Mouse (Mus musculus) retina, postnatal 7 days (tissue): ENCODE measurements around the gene Tmem44.

Experiments
- DNase-seq: peaks from one replicate; pipeline ENCODE4 v3.0.0-alpha.2; 2012; ENCODE audit warnings: low read depth, low spot score

The Tmem44 gene

DNA sequence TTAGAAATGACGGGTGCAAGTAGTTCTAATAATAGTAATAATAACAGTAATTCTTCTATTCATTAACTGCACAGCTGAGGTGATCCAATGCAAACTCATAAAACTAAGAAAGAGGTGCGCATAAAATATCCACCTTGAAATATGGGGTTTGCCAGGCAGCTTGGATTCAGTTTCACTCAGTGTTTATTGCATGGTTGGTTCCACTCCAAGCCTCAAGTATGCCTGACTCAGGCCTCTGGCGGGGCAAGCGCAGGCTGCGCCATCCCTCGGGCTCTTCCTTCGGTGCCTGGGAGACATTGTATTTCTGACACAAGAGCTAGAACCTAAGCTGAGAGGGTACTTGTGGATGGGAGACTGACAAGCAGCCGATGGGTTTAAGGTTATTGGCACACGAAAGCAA lies 32.0 kb downstream of the Tmem44 start:
- no peak for DNase-seq

DNA sequence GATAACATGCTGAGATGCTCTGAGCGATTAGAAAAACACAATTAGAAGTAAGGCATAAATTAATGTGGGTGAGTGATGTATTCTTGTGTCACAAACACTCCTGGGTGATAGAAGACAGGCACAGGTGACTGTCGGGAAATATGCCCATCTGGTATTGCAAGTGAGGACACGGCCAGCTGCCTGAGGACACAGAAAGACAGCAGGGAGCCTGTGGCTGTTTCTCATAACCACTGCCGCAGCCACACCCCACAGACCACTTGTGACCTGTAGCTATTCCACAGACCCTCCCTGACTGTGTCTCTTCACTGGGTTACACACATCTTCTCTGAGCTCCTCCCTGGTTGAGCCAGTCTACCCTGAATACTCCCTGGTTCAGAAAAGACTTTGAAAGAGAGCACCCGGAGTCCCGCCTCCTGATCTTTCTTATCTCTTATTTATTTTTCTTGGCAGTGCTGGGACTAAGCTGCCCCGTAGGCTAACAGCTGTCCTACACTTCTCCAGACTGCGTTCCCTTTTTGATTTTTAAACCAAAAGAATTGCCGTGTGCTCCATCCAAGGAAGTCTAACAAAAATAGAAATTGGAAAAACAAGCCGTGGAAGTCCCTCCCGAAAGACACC lies 32.9 kb downstream of the Tmem44 start:
- no peak for DNase-seq

DNA sequence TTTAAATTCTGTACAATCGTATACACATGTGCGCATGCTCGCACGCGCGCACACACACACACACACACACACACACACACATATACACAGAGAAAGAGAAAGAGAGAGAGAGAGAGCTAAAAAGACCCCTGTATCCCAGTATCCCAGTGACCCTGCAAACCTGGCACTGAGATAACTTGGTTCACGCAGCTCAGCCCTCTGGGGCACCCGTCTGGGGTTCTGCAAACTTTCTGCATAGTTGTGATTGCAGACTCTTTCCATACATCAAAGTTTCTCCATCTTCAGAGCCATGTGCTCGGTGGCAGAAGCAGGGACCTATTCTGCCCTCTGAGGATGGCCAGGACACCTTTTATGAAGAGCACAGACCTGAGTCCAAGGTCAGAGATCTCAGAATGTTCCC lies 33.6 kb downstream of the Tmem44 start:
- DNase-seq = no peak

DNA sequence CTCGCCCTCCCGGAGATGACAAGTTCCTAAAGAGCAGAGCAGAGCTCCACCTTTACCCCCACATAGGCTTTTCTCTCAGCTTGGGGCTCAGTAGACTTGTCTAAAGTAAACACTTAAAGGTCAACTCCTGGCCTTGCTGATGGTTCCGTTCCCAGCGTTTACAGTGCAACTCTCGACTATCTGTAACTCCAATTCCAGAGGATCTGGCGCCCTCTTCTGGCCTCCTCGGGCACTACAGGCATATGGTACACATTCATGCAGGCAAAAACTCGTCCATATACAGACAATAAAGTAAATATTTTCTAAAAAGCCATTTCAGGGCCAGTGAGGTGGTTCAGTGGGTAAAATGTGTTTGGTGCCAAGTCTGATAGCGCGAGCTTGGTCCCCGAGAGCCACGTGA lies 35.2 kb downstream of the Tmem44 start:
- DNase-seq = no peak

DNA sequence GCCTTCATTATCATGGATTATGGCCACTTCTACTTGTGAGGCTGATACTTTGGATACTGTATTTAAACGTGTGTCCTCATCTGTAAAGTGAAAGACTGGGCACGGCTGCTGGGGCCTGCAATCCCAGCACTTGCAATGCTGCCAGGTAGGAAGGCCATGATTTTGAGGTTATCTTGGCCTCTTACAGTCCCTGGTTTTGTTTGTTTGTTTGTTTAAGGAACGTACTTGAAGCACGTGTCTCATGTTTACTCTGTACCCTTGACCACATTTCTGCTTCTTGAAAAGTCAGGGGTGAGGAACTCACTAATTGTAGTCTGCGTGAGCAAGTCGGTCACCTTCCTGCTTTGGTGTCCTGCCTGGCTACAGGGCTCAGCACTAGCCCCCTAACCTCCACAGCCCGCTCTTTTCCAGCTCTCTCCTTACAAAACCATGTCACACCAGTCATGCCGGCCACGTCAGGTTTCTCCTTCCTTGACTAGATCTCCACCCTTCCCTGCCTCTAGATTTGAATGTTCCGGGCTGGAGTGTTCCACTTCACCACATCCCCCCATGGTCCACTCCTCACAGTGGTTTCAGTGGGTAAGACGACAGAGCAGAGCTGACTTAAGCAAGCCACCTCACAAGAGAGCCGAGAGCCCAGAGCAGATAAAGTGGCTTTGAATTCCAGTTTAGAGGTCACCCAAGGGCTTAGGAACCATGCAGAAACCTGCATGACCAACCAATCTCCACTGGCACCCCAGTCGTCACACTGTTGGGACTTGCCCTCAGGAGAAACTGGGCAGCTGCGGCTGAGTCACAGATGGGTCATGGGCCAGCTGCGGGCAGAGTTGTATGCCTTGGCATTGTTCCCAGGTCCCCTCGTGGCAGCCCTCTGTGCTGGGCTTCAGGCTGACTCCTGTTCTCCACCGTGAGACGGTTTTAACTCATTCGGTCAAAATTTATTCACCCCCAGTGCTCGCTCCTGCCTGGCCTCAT lies 37.3 kb downstream of the Tmem44 start:
- no peak for DNase-seq

DNA sequence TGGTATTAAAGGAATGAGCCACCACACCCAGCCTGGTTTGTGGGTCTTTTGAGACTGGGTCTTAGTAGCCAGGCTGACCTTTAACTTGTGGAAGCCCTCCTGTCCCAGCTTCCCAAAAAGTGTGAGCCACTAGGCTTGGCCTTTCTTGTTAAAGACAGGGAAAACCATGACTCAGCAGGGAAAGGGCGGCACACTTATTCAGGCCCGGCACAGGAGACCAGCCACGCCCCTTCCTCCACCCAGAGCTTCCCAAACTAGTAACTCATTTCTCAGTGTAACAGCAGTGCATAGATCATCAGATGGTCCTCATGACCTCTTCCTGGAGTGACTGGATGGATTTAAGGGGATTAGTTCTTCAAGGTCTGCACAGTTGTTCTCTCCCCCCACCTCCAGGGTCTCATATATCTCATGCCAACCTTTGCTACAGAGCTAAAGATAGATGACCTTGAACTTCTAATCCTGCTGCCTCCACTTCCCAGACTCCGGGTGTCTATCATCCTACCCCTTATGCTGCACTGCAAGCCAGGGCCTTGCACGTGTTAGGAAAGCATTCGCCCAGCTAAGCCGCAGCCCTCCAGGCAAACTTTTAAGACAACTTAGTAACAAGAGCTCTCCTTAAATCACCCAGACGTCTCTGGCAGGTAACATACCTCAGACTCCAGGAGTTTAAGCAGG lies 38.1 kb downstream of the Tmem44 start:
- no peak for DNase-seq

DNA sequence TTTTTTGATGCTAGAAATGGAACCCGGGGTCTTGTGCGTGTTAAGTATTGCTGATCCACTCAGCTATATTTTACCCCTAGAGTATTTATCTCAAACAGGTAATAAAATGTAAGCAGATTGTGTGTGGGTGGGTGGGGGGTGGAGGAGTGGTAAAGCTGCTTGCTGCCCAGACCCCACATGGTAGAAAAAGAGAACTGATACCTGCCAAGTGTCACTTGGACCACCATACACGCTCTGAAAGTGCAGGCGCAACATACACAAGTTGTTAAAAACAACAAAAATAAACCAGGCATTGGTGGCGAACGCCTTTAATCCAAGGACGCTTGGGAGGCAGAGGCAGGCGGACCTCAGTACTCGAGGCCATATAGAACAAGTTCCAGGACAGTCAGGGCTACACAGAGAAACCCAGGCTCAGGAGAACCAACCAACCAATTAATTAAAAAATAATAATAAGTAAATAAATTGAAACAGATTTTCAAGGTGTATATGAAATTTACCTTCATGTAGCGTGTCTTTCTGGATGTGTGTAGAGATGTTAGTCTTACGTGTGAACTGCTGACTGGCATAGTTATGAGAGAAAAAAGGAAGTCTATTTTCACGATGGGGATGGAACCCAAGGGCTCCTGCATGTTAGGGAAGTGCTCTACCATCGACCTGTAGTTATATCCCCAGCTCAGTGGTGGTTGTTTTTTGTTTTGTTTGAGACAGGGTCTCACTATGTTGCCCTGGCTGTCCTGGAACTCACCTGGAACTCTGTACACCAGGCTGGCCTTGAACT lies 38.9 kb downstream of the Tmem44 start:
- DNase-seq = no peak

DNA sequence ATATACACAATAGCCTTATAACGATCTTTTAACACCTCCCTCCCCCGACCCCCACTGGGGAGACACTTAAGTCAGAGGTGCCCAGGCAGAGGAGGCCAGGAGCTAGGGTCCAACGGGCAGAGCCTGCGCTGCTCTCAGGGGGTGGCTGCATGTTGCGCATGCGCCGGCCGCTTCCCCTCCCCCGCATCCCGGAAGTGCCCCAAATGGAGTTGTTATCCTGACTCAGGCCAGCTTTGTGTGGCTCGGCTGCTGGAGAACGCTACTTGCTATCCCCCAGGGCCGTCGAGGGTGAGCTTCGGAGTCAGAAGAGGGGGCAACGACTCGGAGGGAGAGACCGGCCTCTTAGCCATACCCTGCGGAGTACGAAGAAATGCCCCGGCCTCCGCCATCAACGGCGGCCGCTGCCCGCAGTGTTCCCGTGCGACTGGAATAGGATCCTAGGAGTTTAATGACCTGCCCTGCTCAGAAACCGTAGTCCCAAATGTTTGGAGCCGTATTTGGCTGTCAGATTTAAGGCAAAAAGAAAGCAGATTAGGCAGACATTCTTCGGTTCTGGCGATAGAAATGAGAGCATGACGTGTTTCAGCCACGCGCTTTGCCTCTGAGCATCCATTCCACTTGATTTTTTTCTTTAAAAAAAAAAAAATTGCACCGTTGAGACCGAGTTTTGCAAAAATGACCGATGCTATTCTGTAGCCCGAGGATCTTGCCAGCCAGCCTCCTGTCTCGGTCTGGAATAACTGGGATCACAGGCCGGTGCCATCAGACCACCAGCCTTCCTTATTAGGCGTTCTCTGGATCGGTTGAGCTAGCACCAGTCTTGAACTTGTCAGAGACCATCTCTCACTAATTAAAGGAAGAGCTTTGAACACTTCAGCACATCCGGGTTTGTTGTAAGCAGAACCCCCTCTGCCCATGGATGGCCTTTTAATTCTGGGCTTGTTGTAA lies 39.9 kb downstream of the Tmem44 start:
- DNase-seq = peak; percentile 74

DNA sequence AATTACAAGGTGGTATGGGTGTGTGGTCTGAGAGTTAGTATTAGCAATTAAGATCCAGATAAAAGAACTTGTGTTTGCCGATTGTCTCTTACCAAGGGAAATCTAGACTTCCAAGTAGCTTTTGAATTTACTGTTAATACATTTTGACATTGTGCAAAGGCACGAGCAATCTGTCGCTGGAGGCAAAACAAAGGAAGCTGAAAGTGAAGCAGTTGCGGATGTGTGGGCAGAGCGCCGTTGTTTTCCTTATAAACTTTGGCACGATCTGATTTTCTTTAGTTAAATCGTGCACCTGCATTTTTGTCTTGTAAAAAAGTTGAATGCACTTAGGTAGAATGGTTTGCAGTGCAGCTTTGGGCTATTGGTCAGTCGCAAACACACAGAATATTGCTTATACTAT lies 40.6 kb downstream of the Tmem44 start:
- no peak for DNase-seq

DNA sequence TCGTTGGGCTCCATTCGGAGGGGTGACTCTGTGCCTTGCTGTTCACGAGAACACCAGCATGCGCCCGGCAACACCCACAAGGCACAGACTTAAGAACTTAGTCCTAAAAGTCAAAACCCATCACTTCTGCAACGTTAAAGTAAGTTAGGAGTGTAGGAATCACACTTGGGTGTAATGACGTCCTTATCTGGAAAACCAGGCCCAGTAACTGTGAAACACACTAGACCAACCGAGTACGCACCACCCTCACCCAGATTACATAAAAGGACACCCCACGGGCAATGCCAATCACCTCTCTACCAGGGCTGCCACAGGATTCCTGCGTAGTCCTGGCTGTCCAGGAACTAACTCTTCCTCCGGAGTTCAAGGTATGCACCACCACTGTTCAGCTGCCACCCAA lies 41.3 kb downstream of the Tmem44 start:
- no peak for DNase-seq

DNA sequence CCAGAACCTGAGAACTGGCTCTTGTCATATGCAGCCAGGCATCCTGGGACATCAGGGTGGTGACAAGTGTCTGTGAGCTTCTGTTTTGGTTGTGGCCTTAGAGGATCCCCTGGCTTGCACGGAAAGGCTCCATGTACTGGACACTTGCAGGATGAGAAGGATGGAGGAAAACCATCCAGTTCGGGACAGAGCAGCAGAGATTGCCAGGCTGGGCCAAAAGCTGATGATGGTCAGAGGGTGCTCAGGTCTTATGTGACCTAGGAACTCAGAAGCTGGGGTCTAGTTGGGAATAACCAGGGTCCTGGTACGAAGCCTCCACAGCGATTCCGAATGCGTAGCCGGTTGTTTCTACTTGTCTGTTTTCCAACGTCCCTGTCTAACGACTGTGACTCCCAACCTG lies 41.9 kb downstream of the Tmem44 start:
- DNase-seq = no peak

DNA sequence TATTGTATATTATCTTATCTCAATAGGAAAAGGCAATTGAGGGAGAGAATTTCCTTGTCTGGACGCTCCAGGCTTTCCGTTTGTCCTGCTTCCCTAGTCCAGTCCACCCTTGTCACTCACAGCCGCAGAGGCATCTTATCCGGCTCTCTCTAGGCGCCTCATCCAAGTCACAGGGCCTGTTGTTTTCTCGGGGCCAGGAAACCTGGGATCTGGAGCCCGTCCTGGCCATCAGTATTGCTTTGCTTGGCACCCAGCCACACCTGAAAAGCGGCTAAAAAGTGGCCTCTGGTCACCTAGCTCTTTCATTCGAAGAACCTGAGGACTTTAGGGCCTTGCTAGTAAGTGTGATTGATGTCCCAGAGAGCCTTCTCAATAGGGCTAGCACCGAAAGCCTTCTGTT lies 43.5 kb downstream of the Tmem44 start:
- DNase-seq = no peak

DNA sequence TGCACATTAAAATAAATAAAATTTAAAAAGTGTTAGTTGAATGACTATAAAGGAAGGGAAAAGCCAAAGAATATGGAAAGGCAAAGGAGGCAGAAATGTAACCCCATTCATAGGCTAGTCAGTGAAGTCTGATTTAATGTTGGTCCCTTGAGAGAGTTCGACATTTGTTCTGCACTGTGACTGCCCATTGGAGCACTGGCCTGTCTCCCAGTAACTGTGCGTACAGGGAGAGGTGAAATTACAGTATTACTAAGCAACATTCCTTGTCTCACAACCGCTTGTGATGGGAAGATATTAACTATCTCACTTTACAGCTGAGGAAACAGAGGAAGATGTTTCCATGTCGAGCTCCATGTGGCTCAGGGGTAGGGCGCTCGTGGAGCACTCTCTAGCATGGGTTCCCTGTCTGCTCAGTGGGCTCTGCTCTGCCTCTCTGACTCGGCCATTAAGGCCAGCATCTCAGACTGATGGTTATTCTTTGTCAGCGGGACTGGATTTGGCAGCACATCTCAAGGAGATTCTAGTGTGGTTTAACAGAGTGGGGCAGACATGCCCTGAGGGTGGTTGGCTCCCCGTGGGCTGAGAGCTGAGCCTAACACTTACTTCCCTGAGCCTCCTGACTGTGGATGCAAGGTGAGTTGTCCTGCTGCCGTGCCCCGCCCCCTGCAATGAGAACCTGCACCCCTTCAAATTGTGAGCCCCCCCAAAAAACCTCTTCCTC lies 45.2 kb downstream of the Tmem44 start:
- no peak for DNase-seq

DNA sequence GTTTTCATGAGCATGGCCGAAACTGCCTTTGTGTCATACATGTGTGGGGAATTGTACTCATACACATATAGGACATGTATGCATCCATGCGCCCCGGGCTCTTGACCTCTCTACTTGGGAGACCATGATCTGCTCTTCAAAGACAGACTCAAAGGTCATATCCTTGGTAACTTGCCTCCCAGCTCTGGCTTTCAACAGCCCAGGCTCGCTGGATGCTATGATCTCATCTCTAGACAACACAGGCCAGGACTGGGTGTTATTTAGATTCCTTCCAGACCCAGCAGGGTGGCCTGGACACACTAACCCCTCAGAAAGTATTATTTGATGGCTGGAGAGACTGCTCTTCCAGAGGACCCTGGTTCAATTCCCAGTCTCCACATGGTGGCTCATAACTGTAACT lies 45.8 kb downstream of the Tmem44 start:
- no peak for DNase-seq

DNA sequence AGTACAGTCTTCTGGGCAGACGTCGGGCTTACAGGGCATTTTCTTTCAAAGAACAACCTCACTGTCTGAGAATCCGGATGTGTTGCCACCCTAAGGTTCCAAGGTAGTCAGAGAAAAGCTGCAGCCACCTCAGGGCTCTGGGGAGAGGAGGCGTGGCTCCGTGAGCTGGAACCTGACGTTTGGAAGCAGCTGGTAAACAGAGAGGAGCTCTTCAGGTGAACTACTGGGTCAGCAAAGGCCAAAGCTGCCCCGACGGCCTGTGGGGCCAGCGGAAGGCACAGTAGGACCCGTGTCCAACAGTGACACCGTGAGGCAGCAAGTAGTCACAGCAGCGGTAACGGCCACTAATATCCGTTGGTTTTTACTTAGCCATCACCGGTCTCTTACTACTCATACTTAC lies 46.7 kb downstream of the Tmem44 start:
- no peak for DNase-seq

DNA sequence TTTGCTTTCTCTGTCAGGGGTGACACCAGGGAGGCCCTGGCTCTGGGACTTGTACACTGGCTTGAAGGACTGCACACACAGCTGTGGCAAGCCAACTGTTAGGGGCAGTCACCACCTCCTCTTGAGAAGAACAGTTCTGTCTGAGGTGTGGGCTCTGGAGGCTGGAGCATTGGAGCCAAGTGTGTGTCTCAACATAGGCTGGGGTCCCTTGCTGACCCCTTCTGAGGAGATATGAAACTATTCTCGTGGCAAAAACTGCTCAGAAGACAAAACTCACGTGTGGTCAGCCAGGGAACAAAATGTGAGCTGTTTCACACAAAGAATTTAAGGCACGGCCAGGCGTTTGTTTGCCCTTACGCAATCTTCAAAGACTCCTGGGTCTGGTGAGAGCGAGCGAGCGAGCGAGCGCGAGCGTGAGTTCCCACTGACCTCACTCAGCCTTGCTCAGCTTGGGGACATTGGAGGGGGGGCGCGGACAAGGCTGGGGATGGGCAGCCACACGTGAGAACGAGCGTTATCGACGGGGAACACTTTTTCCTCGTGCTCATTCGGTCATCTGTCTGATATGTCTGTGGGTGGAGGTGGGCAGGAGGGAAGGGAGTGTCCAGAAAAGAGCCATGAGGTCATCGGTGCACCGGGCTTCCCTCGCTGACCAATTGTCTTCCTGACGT lies 48.3 kb downstream of the Tmem44 start:
- no peak for DNase-seq

DNA sequence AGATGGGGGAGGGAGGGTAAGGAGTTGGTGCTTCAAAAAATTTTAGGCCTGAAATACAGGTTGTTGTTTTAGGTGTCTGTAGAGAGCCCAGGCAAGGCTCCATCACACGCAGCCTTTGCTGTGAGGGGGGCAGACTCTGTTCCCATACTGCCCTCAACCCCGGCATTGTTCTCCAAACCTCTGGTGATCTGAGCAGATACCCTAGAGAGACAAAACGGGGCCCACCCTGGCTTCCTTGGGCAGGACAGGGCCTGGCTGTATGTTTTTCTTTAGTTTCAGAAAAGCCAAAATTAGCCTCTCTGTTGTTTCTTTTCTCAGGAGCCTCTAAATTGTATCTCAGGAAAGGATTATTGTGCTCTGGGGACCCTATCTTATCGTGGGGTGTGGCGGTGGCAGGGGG lies 49.0 kb downstream of the Tmem44 start:
- no peak for DNase-seq

DNA sequence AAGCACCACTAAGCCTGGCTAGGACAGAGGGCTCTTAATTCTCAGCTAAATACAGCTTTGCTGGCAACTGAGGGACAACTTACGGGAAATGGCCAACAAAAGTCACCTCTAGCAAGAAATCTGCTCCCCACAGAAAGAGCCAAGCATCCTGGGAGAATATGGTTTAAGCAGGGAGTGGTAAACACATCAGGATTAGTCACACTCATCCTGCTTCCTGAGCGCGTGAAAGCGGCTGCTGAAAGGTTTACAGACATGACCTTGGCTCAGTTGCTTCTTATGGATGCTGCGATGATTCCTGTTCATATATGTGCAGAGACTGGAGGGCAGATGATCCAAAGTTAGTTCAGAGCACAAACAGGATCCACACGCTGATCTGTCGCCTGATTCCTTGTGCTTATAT lies 50.4 kb downstream of the Tmem44 start:
- DNase-seq = no peak

DNA sequence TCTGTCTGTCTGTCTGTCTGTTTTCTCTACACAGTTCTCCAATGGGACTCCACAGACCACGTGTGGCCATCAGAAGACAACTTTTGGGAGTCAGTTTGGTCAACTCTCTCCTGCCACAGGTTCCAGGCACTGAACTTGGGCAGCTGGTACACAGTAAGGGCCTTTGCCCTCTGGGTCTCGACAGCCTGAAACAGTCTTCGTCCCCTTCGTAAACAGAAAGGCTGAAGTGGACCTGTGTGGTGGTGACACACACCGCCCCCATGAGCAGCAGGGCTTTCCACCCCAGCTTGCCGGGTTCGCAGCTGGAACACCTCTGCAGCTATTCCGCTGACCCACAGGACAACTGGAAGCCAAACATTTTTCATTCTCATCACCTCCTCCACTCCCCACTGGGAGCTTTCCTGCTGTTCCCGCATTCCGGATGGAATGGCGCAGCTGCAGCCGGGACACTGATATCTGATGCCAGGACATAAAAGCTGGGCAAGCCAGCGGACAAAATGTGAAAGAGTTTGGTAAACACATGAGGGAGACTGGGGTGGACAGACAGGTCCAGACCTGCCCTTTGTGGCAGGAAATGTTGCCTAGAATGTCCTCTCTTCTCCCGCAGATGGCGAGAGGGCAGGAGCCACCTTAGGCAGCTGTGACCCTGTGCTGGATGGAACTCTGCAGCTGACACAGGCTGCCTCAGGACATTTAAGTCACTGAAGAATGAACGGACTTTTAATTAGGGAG lies 51.4 kb downstream of the Tmem44 start:
- no peak for DNase-seq
